Mouse (Mus musculus) layer of hippocampus, postnatal 10 days (tissue): ENCODE results near the gene Ttc36. TPM values are rescaled to one million over a fixed set of nuclear protein-coding genes. Genes with fewer than 3 reads are reported as not detected.

Source experiments
- DNase-seq, 2 experiments: peaks; one replicate each; pipeline ENCODE4 v3.0.0; 2021; ENCODE audit warnings: low spot score in 2 of 2
- long read RNA-seq: library from polyadenylated mRNA; stranded (forward); transcript quantifications from one replicate; pipeline ENCODE4 v2.0.0, GENCODE M21; 2023
- total RNA-seq, 2 experiments: library from RNA; stranded (reverse); gene quantifications; 2 replicates each; pipeline ENCODE4 v1.2.3; 2021

Ttc36 gene
- under 1 TPM in 1 of 2 experiments, not detected in 1; 0.98 TPM for total RNA-seq
- long read RNA-seq = 0 reads

- DNase-seq = no peak
Observed at GRCm38 (mm10) chr9:44802808-44803450, at the start of gene Ttc36. Ttc36 (minus strand) TSS chr9:44803072.

GRCm38 (mm10) chr9:44847446-44847845 is 44.6 kb upstream of the Ttc36 start:
- no peak for DNase-seq

GRCm38 (mm10) chr9:44841241-44841640 is 38.4 kb upstream of the Ttc36 start:
- DNase-seq = no peak

- peak; percentile 82 to 85 for DNase-seq
Observed at GRCm38 (mm10) chr9:44836439-44836838, 33.6 kb upstream of the Ttc36 start.

GRCm38 (mm10) chr9:44832356-44832755 is 29.5 kb upstream of the Ttc36 start:
- no peak for DNase-seq

- no peak for DNase-seq
Observed at GRCm38 (mm10) chr9:44830506-44830905, 27.6 kb upstream of the Ttc36 start.

- no peak for DNase-seq
Observed at GRCm38 (mm10) chr9:44828944-44829343, 26.1 kb upstream of the Ttc36 start.

- no peak for DNase-seq
Observed at GRCm38 (mm10) chr9:44826660-44827059, 23.8 kb upstream of the Ttc36 start.

GRCm38 (mm10) chr9:44819920-44820827 is 17.3 kb upstream of the Ttc36 start:
- DNase-seq = no peak

GRCm38 (mm10) chr9:44817522-44817921 is 14.7 kb upstream of the Ttc36 start:
- DNase-seq = no peak

- DNase-seq = no peak
Observed at GRCm38 (mm10) chr9:44814179-44814578, 11.3 kb upstream of the Ttc36 start.

- DNase-seq = no peak
Observed at GRCm38 (mm10) chr9:44810316-44810715, 7.4 kb upstream of the Ttc36 start.

- no peak for DNase-seq
Observed at GRCm38 (mm10) chr9:44807778-44808177, 4.9 kb upstream of the Ttc36 start.

GRCm38 (mm10) chr9:44807141-44807540 is 4.3 kb upstream of the Ttc36 start:
- no peak for DNase-seq

GRCm38 (mm10) chr9:44805536-44805935 is 2.7 kb upstream of the Ttc36 start:
- no peak for DNase-seq

- DNase-seq = no peak
Observed at GRCm38 (mm10) chr9:44804678-44805077, 1.8 kb upstream of the Ttc36 start.

GRCm38 (mm10) chr9:44801669-44802068 is 1.2 kb downstream of the Ttc36 start:
- DNase-seq = no peak

GRCm38 (mm10) chr9:44799958-44800324 is 2.9 kb downstream of the Ttc36 start:
- DNase-seq = no peak

- peak; percentile 81 to 86 for DNase-seq
Observed at GRCm38 (mm10) chr9:44799102-44799957, 3.5 kb downstream of the Ttc36 start, which contains the start of gene Tmem25. Tmem25 (minus strand) TSS chr9:44799307.

- DNase-seq = no peak
Observed at GRCm38 (mm10) chr9:44798298-44798697, 4.6 kb downstream of the Ttc36 start.

GRCm38 (mm10) chr9:44792842-44793241 is 10.0 kb downstream of the Ttc36 start:
- no peak for DNase-seq
